Mouse (Mus musculus) heart, embryonic 11.5 days (tissue): ENCODE measurements around the gene Tmem106a. TPM values are rescaled to one million over a fixed set of nuclear protein-coding genes. Genes with fewer than 3 reads are reported as not detected.

ENCODE experiments used
- ATAC-seq: fragments of 200-750 bp; cut with Nextera tagmentation; replicated peaks from 2 replicates; pipeline ENCODE4 v1.8.0; 2017; ENCODE audit warnings: moderate library complexity; ENCODE audit not compliant: insufficient number of reproducible peaks, low FRiP score, low TSS enrichment
- H3K27ac ChIP-seq: fragments of 300-500 bp; sonication (generic); 2 replicates; pipeline ENCODE4 v1.5.1; 2014; ENCODE audit warnings: mild to moderate bottlenecking, low read depth, low read length
- H3K27me3 ChIP-seq: fragments of 300-500 bp; sonication (generic); 2 replicates; pipeline ENCODE4 v1.6.1; 2014; ENCODE audit warnings: mild to moderate bottlenecking, low read length, mixed read lengths; ENCODE audit not compliant: control insufficient read depth, insufficient read depth
- H3K36me3 ChIP-seq: fragments of 300-500 bp; sonication (generic); 2 replicates; pipeline ENCODE4 v1.6.1; 2014; ENCODE audit warnings: mild to moderate bottlenecking, low read length, moderate library complexity, mixed read lengths; ENCODE audit not compliant: control insufficient read depth, insufficient read depth
- H3K4me1 ChIP-seq: fragments of 300-500 bp; sonication (generic); 2 replicates; pipeline ENCODE4 v1.6.1; 2014; ENCODE audit warnings: low read length; ENCODE audit not compliant: control insufficient read depth, insufficient read depth
- H3K4me2 ChIP-seq: fragments of 300-500 bp; sonication (generic); 2 replicates; pipeline ENCODE4 v1.6.1; 2014; ENCODE audit warnings: mild to moderate bottlenecking, moderate library complexity
- H3K4me3 ChIP-seq: fragments of 300-500 bp; sonication (generic); 2 replicates; pipeline ENCODE4 v1.5.1; 2014; ENCODE audit warnings: low read depth, low read length
- H3K9ac ChIP-seq: fragments of 300-500 bp; sonication (generic); 2 replicates; pipeline ENCODE4 v1.6.1; 2014; ENCODE audit warnings: mild to moderate bottlenecking, low read depth, low read length, moderate library complexity
- H3K9me3 ChIP-seq: fragments of 300-500 bp; sonication (generic); replicated peaks from 2 replicates; pipeline ENCODE4 v1.6.1; 2016; ENCODE audit warnings: low read length; ENCODE audit not compliant: control insufficient read depth
- WGBS: fragments of 180-500 bp; shearing (Covaris S2); extraction: QIAGEN DNeasy Blood & Tissue Kit; methylation state at CpG from one replicate; pipeline ENCODE4 v1.1.7; 2014; ENCODE audit not compliant: insufficient replicate concordance; 5-methylcytosine and 5-hydroxymethylcytosine counted together
- polyA plus RNA-seq: library from polyadenylated mRNA; unstranded; fragments of >200 nt; fragmentation: Nextera tagmentation; extraction: Ambion mirVana; gene quantifications from 2 replicates; pipeline ENCODE4 v1.2.1, GENCODE M21; 2014

The Tmem106a gene
- 3.3 and 4.4 TPM in 2 replicates for polyA plus RNA-seq

DNA sequence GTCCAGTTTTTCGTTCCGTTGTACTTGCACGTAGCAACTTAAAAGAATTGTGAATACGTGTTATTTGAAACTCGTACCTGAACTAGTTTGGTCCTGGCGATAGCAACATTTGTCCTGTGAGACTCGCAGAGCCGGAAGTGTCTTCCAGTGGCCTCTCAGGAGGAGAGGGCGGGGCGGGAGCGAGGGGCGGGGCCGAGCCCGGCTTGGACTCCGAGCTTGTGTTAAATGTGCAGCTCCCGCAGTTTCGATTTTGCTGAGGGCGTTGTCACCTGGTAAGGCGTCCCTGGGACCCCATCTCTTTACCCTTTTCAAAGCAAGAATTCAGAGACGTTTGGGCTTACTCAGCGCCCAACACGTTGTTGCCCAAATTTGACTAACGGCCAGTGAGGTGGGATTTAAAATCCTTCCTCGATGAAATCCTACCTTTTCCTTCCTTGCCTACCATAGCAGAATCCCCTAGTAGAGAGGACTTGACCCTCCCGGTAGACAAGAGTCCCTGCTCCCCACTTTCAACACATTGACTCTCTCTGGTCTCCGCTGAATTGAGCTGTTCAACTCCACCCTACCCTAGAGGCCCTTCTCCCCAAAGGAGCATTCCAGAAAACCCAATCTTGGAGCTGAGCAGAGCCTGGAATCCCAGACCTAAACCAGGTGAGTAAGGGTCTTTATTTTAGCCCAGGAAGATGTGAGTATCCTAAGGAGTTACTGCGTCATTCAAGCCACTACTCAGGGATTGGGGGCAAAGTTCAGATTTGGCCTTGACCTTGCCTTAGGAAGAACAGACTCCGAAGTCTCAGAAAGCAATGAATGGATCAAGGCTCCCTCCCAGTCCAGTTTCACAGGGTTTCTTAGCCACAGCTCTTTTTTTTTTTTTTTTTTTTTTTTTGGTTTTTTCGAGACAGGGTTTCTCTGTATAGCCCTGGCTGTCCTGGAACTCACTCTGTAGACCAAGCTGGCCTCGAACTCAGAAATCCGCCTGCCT, at the start of gene Tmem106a:
Tmem106a (plus strand) TSS at position 189 of the 982 bp plus-strand sequence.
- peak within 1 kb of the TSS; percentile 76 for H3K9ac ChIP-seq
- peak within 1 kb of the TSS; percentile 54 for H3K4me3 ChIP-seq
- H3K9me3 ChIP-seq: no peaks in the 10 kb centered on the region
- ATAC-seq: no peak; the same call in 1 of the 2 replicates
- no peaks in the 10 kb centered on the region for H3K27me3 ChIP-seq
- H3K36me3 ChIP-seq: peaks cover 18% of the 10 kb centered on the region
- H3K4me1 ChIP-seq: 0 out of 2 replicates have a peak, but pooled peaks cover 7% of the 10 kb centered on the region
- H3K4me2 ChIP-seq: peak within 1 kb of the TSS; percentile 72
- no peak within 1 kb of the TSS for H3K27ac ChIP-seq
- 16% methylated on average over 29 of the region's 31 CpGs for WGBS

- ATAC-seq: no peak
- Histone ChIP-seq H3K27me3 (no peaks in the 10 kb centered on the region), H3K4me2 (no peak overlapping the region), H3K4me3 (no peak overlapping the region), H3K9me3 (no peaks in the 10 kb centered on the region), H3K27ac (no peak overlapping the region), H3K9ac (no peak overlapping the region), H3K4me1 (no peaks in the 10 kb centered on the region), H3K36me3 (no peaks in the 10 kb centered on the region; the same call in 1 of the 2 replicates)
- 87% methylated on average over 9 of the region's 9 CpGs for WGBS
Observed at GRCm38 (mm10) chr11:101543533-101543932, 38.5 kb upstream of the Tmem106a start.

DNA sequence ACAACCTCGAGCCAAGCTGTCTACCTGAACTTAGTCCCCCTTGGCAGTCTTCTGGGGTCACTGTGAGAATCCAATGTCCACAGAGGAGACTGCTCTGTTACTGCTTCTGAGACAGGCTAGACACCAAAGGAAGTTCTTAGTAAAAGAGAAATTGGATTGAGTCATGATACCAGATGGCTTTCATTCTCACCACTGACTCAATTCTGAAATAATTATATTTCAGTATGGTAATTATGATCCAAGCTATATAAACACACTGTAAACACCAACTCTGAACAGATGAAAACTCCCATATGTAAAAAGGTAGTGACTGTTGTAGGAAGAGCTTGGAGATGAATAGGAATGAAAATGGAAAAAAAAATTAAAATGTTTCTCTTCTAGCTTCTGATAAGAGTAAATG, 37.9 kb upstream of the Tmem106a start:
- Histone ChIP-seq H3K27ac (no peak overlapping the region), H3K36me3 (no peaks in the 10 kb centered on the region; the same call in 1 of the 2 replicates), H3K27me3 (no peaks in the 10 kb centered on the region), H3K9me3 (no peaks in the 10 kb centered on the region), H3K9ac (0 out of 2 replicates have a peak overlapping the region, but pooled peaks have one; percentile 3), H3K4me2 (no peak overlapping the region), H3K4me1 (no peaks in the 10 kb centered on the region), H3K4me3 (no peak overlapping the region)
- no peak for ATAC-seq
- 67% methylated on average over 1 of the region's 1 CpGs for WGBS

DNA sequence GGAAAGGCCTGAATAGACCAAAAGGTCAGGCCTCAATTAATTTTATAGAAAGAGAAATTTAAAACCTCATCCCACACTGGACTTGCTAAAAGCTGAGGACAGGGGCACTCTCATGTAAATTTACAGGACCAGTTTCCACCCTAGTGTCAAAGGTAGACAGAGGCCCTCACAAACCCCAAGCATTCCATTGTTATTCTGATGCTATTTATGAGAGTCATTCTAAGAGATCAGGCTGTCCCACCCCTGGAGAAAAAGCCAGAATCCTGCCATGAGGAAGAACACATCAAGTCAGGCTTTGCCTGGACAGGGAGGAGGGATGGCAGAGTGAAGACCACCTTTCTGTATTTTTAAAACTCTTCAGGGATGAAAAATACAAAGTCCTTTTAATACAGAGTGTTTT, 33.5 kb upstream of the Tmem106a start:
- no peak for ATAC-seq
- peaks cover 6% of the 10 kb centered on the region for H3K4me1 ChIP-seq
- no peaks in the 10 kb centered on the region for H3K9me3 ChIP-seq
- no peak overlapping the region for H3K27ac ChIP-seq
- H3K4me2 ChIP-seq: no peak overlapping the region
- no peaks in the 10 kb centered on the region for H3K36me3 ChIP-seq
- H3K9ac ChIP-seq: no peak overlapping the region
- H3K4me3 ChIP-seq: no peak overlapping the region
- H3K27me3 ChIP-seq: no peaks in the 10 kb centered on the region

GRCm38 (mm10) chr11:101551751-101552475, 30.1 kb upstream of the Tmem106a start, which contains the start of the genes Brca1 and Nbr1:
TSS of gene Brca1 (minus strand) at chr11:101551955.
TSS of gene Nbr1 (plus strand) at chr11:101552149.
- peak within 1 kb of the TSS; percentile 59 for H3K4me3 ChIP-seq
- no peaks in the 10 kb centered on the region for H3K9me3 ChIP-seq
- H3K36me3 ChIP-seq: no peaks in the 10 kb centered on the region; the same call in 1 of the 2 replicates
- peaks cover 14% of the 10 kb centered on the region for H3K4me1 ChIP-seq
- WGBS: under 1% methylated on average over 43 of the region's 43 CpGs
- H3K9ac ChIP-seq: peak within 1 kb of the TSS; percentile 77
- no peaks in the 10 kb centered on the region for H3K27me3 ChIP-seq
- ATAC-seq: peak; percentile 78
- H3K27ac ChIP-seq: peak within 1 kb of the TSS; percentile 91
- H3K4me2 ChIP-seq: peak within 1 kb of the TSS; percentile 78

GRCm38 (mm10) chr11:101552476-101553300, 29.4 kb upstream of the Tmem106a start:
- H3K27me3 ChIP-seq: no peaks in the 10 kb centered on the region
- peak overlapping the region; percentile 70 for H3K4me2 ChIP-seq
- H3K4me1 ChIP-seq: peaks cover 14% of the 10 kb centered on the region
- no peaks in the 10 kb centered on the region; the same call in 1 of the 2 replicates for H3K36me3 ChIP-seq
- WGBS: under 1% methylated on average over 37 of the region's 37 CpGs
- peak overlapping the region; percentile 59 for H3K4me3 ChIP-seq
- H3K9ac ChIP-seq: peak overlapping the region; percentile 76
- no peaks in the 10 kb centered on the region for H3K9me3 ChIP-seq
- H3K27ac ChIP-seq: peak overlapping the region; percentile 91
- peak; percentile 96 for ATAC-seq

DNA sequence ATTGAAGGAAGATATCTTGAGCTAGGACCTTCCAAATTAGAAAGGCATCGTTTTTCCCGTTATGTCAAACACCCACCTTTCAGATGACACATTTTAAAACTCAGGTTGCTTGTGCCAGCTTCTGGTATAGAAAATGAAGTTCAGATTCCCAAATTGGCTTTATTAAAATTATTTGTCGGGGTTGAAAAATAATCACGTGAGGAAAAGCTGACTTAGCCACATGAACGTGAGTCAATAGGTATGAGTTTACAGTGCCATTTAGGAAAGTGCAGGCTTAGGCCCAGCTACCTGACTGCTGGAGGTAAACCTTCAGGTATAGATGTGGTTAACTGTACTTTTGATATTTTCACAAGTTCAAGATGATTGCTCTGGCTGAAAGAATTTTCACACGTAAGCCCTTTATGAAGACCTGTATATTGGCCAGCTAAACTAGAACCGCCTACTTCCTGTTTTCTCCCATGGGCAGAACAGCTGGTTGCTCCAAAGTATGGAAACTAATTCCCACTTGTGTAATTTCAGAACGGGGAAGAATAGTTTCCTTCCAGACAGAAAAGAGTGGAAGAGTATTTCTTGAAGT, 28.6 kb upstream of the Tmem106a start:
- peak overlapping the region; percentile 84; the same call in 1 of the 2 replicates for H3K27ac ChIP-seq
- peak overlapping the region; percentile 76 for H3K9ac ChIP-seq
- H3K4me2 ChIP-seq: peak overlapping the region; percentile 70
- H3K27me3 ChIP-seq: no peaks in the 10 kb centered on the region
- H3K4me1 ChIP-seq: peaks cover 14% of the 10 kb centered on the region
- no peaks in the 10 kb centered on the region; the same call in 1 of the 2 replicates for H3K36me3 ChIP-seq
- H3K4me3 ChIP-seq: peak overlapping the region; percentile 59
- ATAC-seq: no peak
- WGBS: 14% methylated on average over 8 of the region's 8 CpGs
- no peaks in the 10 kb centered on the region for H3K9me3 ChIP-seq
